In the genomic region with DNA sequence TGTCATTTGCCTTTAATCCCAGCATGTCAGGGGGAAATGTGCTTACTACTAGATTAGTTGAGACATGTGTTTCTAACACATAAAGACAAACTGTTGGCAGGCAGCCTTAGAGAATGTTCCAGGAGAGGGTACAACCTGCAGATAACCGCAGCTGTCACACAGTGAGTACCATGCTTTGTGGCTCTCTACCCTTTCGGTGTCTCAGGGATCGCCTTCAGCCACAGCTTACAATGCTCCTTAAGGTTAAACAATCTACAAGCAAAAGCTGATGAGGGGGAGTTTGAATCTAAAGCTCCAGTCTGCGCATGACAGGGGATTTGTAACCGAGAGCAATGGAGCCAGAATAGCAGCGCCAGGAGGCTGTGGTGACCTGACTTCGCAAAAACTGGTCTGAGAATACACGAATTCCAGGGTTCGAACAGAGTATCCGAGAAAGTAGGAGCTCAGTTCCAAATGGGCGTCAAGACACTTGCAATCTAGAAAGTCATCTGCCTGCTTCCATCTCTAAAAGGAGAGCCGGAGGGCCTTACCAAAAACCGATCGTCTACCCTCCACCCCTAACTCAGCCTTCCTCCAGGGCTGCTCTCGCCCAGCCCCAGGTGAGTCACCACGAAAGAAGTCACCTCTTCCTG, we compare ENCODE assay signal across 23 mouse cellular contexts. TPM values are rescaled to one million over a fixed set of nuclear protein-coding genes. Genes with fewer than 3 reads are reported as not detected.
DNase-seq lines count a peak whose midpoint lies in the region; ATAC-seq and TF ChIP-seq lines count a peak whose summit lies in the region.
"Had no signal": no experiment of that assay in that cellular context is flagged by ENCODE, and none has a peak within 500 bp of the region (broad histone marks: within the 10 kb centered on the region; RNA-seq: fewer than 3 reads in every experiment).

No protein-coding gene starts in this region.

- peaks cover 2% of the 10 kb centered on the region for H3K4me1 ChIP-seq in kidney, embryonic 15.5 days
- H3K4me1 ChIP-seq: forebrain, embryonic 13.5 days; neural tube, embryonic 13.5 days had no signal

- DNase-seq in heart, adult 11 months, result peak; percentile 74
- DNase-seq in heart, postnatal 10 days, result no peak
- DNase-seq in retina, embryonic 14.5 days (ENCODE audit: low spot score), result peak; percentile 35
- DNase-seq in retina, postnatal 1 day, result no peak
- DNase-seq in brain, embryonic 14.5 days (ENCODE audit: low read depth), result peak; percentile 36
- no peak for DNase-seq in adrenal gland, postnatal 36 days
- DNase-seq: adrenal gland, postnatal 10 days; B cell, adult 2 months; cerebellum, adult 18-20 months; gastrocnemius, postnatal 36 days; heart, postnatal 36 days; kidney, adult 8-10 months; kidney, postnatal 4 days; left cerebral cortex, postnatal 4 days; liver, embryonic 13.5 days; thymus, postnatal 36 days had no signal

- H3K9ac ChIP-seq in kidney, embryonic 15.5 days, result no peak overlapping the region
- H3K9ac ChIP-seq: forebrain, embryonic 13.5 days; liver, embryonic 13.5 days; neural tube, embryonic 13.5 days had no signal

- 41% methylated on average over 16 of the region's 16 CpGs for WGBS in kidney, embryonic 15.5 days

- intact Hi-C loops in heart, postnatal 10 days (cut with DNase I), result no loop called here

- H3K27me3 ChIP-seq in kidney, embryonic 15.5 days, result peaks cover 91% of the 10 kb centered on the region

- no peak for ATAC-seq in kidney, embryonic 15.5 days (replicated peaks; ENCODE audit: low FRiP score)
- ATAC-seq: forebrain, embryonic 13.5 days; hindbrain, postnatal 0 days; lung, postnatal 0 days had no signal

- H3K4me3 ChIP-seq in kidney, embryonic 15.5 days (replicated peaks), result no peak overlapping the region
- H3K4me3 ChIP-seq: forebrain, embryonic 13.5 days; liver, embryonic 13.5 days; neural tube, embryonic 13.5 days had no signal

- no peak for TF ChIP-seq CTCF in brain, embryonic 14.5 days (IDR thresholded peaks at IDR 0.05; ENCODE audit: borderline replicate concordance, extremely low read depth, insufficient read depth, insufficient read length)

- no peak overlapping the region for H3K4me2 ChIP-seq in kidney, embryonic 15.5 days
- H3K4me2 ChIP-seq: forebrain, embryonic 13.5 days; heart, embryonic 11.5 days; liver, embryonic 13.5 days; neural tube, embryonic 13.5 days had no signal

- H3K9me3 ChIP-seq in kidney, embryonic 15.5 days (replicated peaks), result no peaks in the 10 kb centered on the region
- H3K9me3 ChIP-seq: forebrain, embryonic 13.5 days; G1E; liver, embryonic 13.5 days had no signal

- no peak for TF ChIP-seq POLR2A in brain, embryonic 14.5 days (IDR thresholded peaks at IDR 0.05; ENCODE audit: borderline replicate concordance, extremely low read depth, insufficient read depth, insufficient read length, poor library complexity, severe bottlenecking)

- H3K36me3 ChIP-seq in kidney, embryonic 15.5 days, result no peaks in the 10 kb centered on the region
- H3K36me3 ChIP-seq: G1E; liver, embryonic 13.5 days; neural tube, embryonic 13.5 days had no signal

- no peak overlapping the region for H3K27ac ChIP-seq in kidney, embryonic 15.5 days
- H3K27ac ChIP-seq: forebrain, embryonic 13.5 days; hindbrain, postnatal 0 days; liver, embryonic 13.5 days; neural tube, embryonic 13.5 days had no signal

RNA-seq across cellular contexts. Expression of a gene that starts 45.2 kb away (rescaled TPM):
- total RNA-seq in heart, postnatal 10 days (2021), result 1 to 10 TPM in 1 of 2 experiments, under 1 TPM in 1; 0.38 to 1.2 TPM
- polyA plus RNA-seq in brain, embryonic 14.5 days (2012; rRNA removed), result 1.4 and 1.8 TPM in 2 replicates
- 1.7 TPM in 2 replicates for polyA plus RNA-seq in kidney, embryonic 15.5 days (2015; fragmentation: Nextera tagmentation; extraction: Ambion mirVana)
- total RNA-seq in adrenal gland, postnatal 36 days (2021), result 1 to 10 TPM; 1.7 to 1.9 TPM
- polyA plus RNA-seq: G1E had no signal

Comparison
In these comparisons a context has a peak if more than half of its experiments do, and no peak if none do; other contexts are left out.
1. DNase-seq: peak in heart, adult 11 months (single experiment), retina, embryonic 14.5 days (single experiment) and brain, embryonic 14.5 days (single experiment); none in heart, postnatal 10 days (0 of 2), retina, postnatal 1 day (single experiment) and adrenal gland, postnatal 36 days (0 of 2).